Mouse (Mus musculus) neural tube, embryonic 13.5 days (tissue): ENCODE data around the gene Taf6. TPM values are rescaled to one million over a fixed set of nuclear protein-coding genes. Genes with fewer than 3 reads are reported as not detected.
A peak's percentile ranks its signal among the peaks of the same experiment; 100 is the strongest.
"Not testable (repeated sequence)": the region's sequence is repeated elsewhere in the genome, so short reads cannot be mapped to it uniquely, and the experiment has no call there.

Experiments used
- ATAC-seq: fragments of 200-750 bp; cut with Nextera tagmentation; 2 replicates; pipeline ENCODE4 v1.8.0; 2017; ENCODE audit warnings: low read depth, mild to moderate bottlenecking, moderate TSS enrichment, moderate library complexity
- H3K27ac ChIP-seq: fragments of 300-500 bp; sonication (generic); replicated peaks from 2 replicates; pipeline ENCODE4 v1.5.1; 2015; ENCODE audit warnings: moderate library complexity, mild to moderate bottlenecking, inconsistent platforms
- H3K27me3 ChIP-seq: fragments of 300-500 bp; sonication (generic); 2 replicates; pipeline ENCODE4 v1.6.1; 2015; ENCODE audit warnings: mild to moderate bottlenecking, inconsistent platforms
- H3K36me3 ChIP-seq: fragments of 300-500 bp; sonication (generic); 2 replicates; pipeline ENCODE4 v1.6.1; 2015; ENCODE audit warnings: mild to moderate bottlenecking, inconsistent platforms
- H3K4me1 ChIP-seq: fragments of 300-500 bp; sonication (generic); replicated peaks from 2 replicates; pipeline ENCODE4 v1.6.1; 2015; ENCODE audit warnings: inconsistent platforms
- H3K4me2 ChIP-seq: fragments of 300-500 bp; sonication (generic); 2 replicates; pipeline ENCODE4 v1.6.1; 2015; ENCODE audit warnings: inconsistent platforms, mild to moderate bottlenecking, moderate library complexity
- H3K4me3 ChIP-seq: fragments of 300-500 bp; sonication (generic); 2 replicates; pipeline ENCODE4 v1.5.1; 2015; ENCODE audit warnings: mild to moderate bottlenecking, inconsistent platforms
- H3K9ac ChIP-seq: fragments of 300-500 bp; sonication (generic); 2 replicates; pipeline ENCODE4 v1.6.1; 2015; ENCODE audit warnings: moderate library complexity, mild to moderate bottlenecking, inconsistent platforms
- H3K9me3 ChIP-seq: fragments of 300-500 bp; sonication (generic); 2 replicates; pipeline ENCODE4 v1.6.1; 2016; ENCODE audit warnings: inconsistent platforms
- WGBS: fragments of 180-500 bp; shearing (Covaris S2); methylation state at CpG from one replicate; pipeline ENCODE4 v1.1.7; 2015; 5-methylcytosine and 5-hydroxymethylcytosine counted together
- polyA plus RNA-seq: library from polyadenylated mRNA; unstranded; fragments of >200 nt; fragmentation: Nextera tagmentation; extraction: Ambion mirVana; gene quantifications from 2 replicates; pipeline ENCODE4 v1.2.1, GENCODE M21; 2015

Gene Taf6
- polyA plus RNA-seq, result 81.7 and 85.6 TPM in 2 replicates

DNA sequence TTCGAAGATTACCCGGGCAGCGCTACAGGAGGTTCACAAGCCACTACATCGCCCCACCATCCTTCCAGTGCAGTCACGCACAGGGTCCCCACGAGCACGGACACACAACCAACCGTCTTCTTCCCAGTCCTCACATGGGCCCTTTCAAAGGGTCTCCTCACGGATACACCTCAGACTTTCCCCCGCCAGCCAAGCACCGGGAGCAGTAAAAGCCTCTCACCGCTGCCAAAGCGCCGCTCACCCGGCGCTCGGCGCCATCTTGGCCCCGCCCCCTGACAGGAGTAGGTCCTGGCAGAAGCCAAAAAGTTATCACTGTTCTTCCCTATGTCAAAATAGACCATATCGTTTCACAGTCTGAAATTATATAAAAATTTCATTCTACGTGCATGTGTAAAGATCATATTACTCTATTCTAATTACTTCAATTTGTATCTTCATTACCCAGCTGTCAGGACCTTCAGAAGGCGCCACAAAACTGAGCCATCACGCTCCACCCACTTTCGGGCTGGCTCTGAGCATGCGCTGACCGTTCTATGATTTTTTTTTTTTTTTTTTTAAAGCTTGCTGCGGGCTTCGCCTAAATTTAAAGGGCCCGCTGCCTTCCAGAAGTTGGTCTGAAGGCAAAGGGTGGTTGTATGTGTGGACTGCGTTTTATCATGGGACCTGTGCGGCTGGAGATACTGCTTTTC, at the start of gene Taf6, which contains the start of gene Cnpy4:
Gene Taf6 (minus strand): TSS at position 502 of the 689 bp plus-strand sequence.
Gene Cnpy4 (plus strand): TSS at position 536 of the 689 bp plus-strand sequence.
- WGBS, result under 1% methylated on average over 31 of the region's 31 CpGs
- Histone ChIP-seq H3K4me1 (peaks cover 24% of the 10 kb centered on the region), H3K27ac (peak within 1 kb of the TSS; percentile 81), H3K36me3 (peaks cover 44% of the 10 kb centered on the region), H3K4me3 (peak within 1 kb of the TSS; percentile 81), H3K27me3 (no peaks in the 10 kb centered on the region), H3K9ac (peak within 1 kb of the TSS; percentile 88), H3K4me2 (peak within 1 kb of the TSS; percentile 80), H3K9me3 (no peaks in the 10 kb centered on the region)
- peak; percentile 83 for ATAC-seq

DNA sequence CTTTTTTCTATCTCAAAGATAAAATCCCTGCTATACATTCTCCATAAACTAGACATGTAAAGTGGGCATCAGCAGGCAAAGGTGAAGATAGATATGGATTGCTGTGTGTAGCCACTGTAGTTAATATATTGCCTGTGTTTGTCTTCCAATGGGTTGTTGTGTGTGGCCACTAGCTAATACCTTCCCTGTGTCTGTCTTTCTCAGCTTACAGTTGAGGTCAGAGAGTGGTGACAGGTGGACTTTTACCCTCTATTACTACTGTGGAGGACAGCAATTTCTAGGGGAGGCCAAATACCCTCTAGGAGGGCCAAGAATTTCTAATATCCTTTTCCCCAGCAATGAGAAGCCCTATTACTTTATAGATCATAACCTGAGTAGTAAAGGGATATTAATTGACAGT, 47.0 kb upstream of the Taf6 start:
- no peak overlapping the region for H3K4me2 ChIP-seq
- H3K4me1 ChIP-seq, result no peaks in the 10 kb centered on the region
- H3K36me3 ChIP-seq, result no peaks in the 10 kb centered on the region
- no peaks in the 10 kb centered on the region for H3K27me3 ChIP-seq
- ATAC-seq, result no peak
- H3K27ac ChIP-seq, result no peak overlapping the region
- H3K4me3 ChIP-seq, result no peak overlapping the region
- no peaks in the 10 kb centered on the region for H3K9me3 ChIP-seq
- H3K9ac ChIP-seq, result no peak overlapping the region

DNA sequence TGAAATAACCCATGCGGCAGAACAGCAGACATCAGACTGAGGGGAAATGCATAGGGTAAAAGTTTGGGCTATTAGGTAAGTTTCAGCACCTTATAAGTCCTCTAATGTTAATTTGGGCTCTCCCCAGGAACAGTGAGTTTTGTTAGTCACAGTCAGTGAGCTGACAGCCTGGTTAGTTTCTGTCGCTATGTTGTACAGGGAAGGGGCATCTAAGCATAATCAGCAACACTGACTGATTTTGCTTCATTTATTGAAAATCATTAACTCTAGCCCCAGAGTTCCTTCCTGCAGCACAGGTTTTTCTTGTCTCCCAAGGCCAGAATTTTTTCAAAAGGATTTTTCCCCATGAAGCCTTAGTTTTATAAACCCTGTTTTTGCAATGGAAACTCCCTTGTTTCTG, 46.5 kb upstream of the Taf6 start:
- Histone ChIP-seq H3K27ac (no peak overlapping the region), H3K4me2 (no peak overlapping the region), H3K4me3 (no peak overlapping the region), H3K4me1 (no peaks in the 10 kb centered on the region), H3K27me3 (no peaks in the 10 kb centered on the region), H3K9me3 (no peaks in the 10 kb centered on the region), H3K36me3 (no peaks in the 10 kb centered on the region), H3K9ac (no peak overlapping the region)
- WGBS, result 93% methylated on average over 2 of the region's 2 CpGs
- no peak for ATAC-seq

DNA sequence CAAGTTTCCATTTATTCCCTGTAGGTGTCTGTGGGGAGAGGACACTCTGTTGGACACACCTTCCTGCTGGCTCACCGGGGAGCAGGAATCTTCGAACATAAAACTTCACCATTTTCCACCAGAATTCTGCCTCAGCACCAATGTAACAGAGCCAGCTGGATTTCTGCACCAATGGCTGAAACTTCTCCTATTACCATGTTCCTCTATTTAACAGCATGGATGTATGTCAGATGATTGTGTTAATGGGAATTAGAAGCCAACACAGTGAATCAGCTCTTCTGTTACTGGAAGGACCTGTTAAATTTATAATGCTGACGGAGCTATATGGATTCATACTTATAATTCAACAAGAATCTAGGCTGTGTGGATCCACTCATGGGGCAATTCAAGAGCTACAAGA, 42.3 kb upstream of the Taf6 start:
- Histone ChIP-seq H3K9me3 (no peaks in the 10 kb centered on the region), H3K27me3 (no peaks in the 10 kb centered on the region), H3K36me3 (no peaks in the 10 kb centered on the region), H3K27ac (no peak overlapping the region), H3K9ac (no peak overlapping the region), H3K4me2 (no peak overlapping the region), H3K4me3 (no peak overlapping the region), H3K4me1 (no peaks in the 10 kb centered on the region)
- whole genome bisulfite sequencing, result 93% methylated on average over 3 of the region's 3 CpGs
- no peak for ATAC-seq

DNA sequence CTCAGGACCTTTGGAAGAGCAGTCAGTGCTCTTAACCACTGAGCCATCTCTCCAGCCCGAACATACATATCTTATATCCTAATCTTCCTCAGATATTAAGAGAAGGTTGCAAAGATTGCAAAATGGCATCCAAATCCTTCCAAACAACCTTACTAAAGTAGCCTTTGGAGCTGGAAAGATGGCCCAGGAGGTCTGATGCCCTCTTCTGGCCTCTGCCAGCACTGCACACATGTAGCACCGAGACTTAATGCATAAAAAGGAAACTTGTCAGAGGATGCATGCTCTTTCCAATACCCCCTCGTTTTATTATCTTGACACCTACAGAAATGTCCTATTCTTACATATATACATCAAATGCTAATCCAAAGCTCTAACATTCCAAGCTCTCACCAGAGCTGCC, 40.8 kb upstream of the Taf6 start:
- Histone ChIP-seq H3K27ac (no peak overlapping the region), H3K4me1 (no peaks in the 10 kb centered on the region), H3K4me2 (no peak overlapping the region), H3K27me3 (no peaks in the 10 kb centered on the region), H3K36me3 (no peaks in the 10 kb centered on the region), H3K9ac (no peak overlapping the region), H3K9me3 (no peaks in the 10 kb centered on the region), H3K4me3 (no peak overlapping the region)
- ATAC-seq, result no peak
- WGBS, result 55% methylated on average over 3 of the region's 3 CpGs

DNA sequence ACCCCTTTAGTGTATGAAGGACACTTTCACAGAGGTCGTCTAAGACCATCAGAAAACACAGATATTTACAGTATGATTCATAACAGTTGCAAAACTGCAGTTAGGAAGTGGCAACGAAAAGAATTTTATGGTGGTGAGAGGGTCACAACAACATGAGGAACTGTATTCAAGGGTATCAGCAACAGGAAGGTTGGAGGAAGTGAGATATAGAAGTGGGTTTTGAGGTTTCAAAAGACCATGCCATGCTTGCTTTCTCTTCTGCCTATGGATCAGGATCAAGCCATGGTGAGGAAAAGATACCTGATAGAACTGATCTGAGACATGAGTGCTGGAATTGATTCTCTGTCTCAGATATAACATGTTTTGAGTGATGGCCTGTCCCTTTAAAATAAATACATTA, 40.1 kb upstream of the Taf6 start:
- WGBS, result 87% methylated on average over 2 of the region's 2 CpGs
- Histone ChIP-seq H3K36me3 (no peaks in the 10 kb centered on the region), H3K9ac (no peak overlapping the region), H3K4me2 (no peak overlapping the region), H3K4me3 (no peak overlapping the region), H3K27me3 (no peaks in the 10 kb centered on the region), H3K27ac (no peak overlapping the region), H3K9me3 (no peaks in the 10 kb centered on the region), H3K4me1 (no peaks in the 10 kb centered on the region)
- ATAC-seq, result no peak

DNA sequence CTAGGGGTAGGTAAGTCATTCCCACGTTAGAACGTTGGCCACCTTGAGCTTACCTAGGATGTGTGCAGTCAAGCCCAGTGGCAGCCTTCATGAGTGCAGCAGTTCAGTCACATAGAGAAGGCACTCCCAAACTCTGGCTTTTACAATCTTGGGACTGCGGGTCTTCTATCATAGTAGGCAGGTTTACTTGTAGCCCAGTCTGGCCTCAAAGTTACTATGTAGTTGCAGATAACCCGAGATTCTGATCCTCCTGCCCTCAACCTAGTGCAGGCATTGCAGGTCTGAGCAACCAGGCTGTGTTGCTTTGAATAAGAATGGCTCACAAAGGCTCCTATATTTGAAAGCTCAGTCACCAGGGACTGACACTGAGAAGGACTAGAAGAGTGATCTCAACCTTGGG, 39.2 kb upstream of the Taf6 start:
- no peak for ATAC-seq
- H3K27me3 ChIP-seq, result no peaks in the 10 kb centered on the region
- H3K4me3 ChIP-seq, result no peak overlapping the region
- no peaks in the 10 kb centered on the region for H3K9me3 ChIP-seq
- H3K36me3 ChIP-seq, result no peaks in the 10 kb centered on the region
- WGBS, result 71% methylated on average over 4 of the region's 4 CpGs
- no peak overlapping the region for H3K9ac ChIP-seq
- H3K4me1 ChIP-seq, result no peaks in the 10 kb centered on the region
- no peak overlapping the region for H3K4me2 ChIP-seq
- no peak overlapping the region for H3K27ac ChIP-seq

DNA sequence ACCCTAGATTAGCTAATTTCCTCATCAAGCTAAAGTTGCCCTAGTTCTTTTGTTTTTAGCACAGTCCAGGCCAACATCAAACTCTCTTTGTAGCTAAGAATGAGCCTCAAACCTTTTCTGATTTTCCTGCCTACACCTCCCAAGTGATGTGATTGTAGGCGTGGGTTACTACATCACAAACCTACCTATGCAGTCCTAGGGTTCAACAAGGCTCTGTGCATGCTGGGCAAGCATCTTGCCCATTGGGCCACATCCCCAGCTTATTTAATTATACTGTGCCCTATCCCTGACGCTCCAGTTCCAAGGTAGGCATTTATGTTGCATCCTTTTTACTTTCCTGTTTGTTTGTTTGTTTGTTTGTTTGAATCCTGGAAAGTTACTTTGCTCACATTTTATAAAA, 38.4 kb upstream of the Taf6 start, which contains the start of gene Nxpe5:
Gene Nxpe5 (plus strand): TSS at position 199 of the 400 bp plus-strand sequence.
- Histone ChIP-seq H3K9me3 (no peaks in the 10 kb centered on the region), H3K4me2 (no peak within 1 kb of the TSS), H3K9ac (no peak within 1 kb of the TSS), H3K27me3 (no peaks in the 10 kb centered on the region), H3K36me3 (no peaks in the 10 kb centered on the region), H3K4me3 (no peak within 1 kb of the TSS), H3K27ac (no peak within 1 kb of the TSS), H3K4me1 (no peaks in the 10 kb centered on the region)
- 65% methylated on average over 2 of the region's 2 CpGs for WGBS
- no peak for ATAC-seq

DNA sequence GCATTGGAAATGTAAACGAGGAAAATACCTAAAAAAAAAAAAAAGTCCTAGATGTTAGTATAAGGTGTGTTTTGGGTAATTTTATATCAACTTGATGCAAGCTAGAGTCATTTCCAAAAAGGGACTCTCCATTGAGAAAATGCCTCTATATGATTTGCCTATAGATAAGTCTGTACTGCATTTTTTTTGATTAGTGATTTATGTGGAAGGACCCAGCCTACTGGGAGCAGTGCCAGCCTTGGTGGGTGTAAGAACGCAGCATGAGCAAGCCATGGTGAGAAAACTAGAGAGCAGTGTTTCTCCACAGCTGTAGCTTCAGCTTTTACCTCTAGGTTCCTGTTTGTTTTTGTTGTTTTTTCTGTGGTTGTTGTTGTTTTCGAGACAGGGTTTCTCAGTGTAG, 36.0 kb upstream of the Taf6 start:
- WGBS, result 62% methylated on average over 3 of the region's 3 CpGs
- Histone ChIP-seq H3K4me1 (no peaks in the 10 kb centered on the region), H3K4me2 (no peak overlapping the region), H3K27me3 (no peaks in the 10 kb centered on the region), H3K9me3 (no peaks in the 10 kb centered on the region), H3K36me3 (no peaks in the 10 kb centered on the region), H3K9ac (no peak overlapping the region), H3K27ac (no peak overlapping the region), H3K4me3 (no peak overlapping the region)
- ATAC-seq, result no peak

DNA sequence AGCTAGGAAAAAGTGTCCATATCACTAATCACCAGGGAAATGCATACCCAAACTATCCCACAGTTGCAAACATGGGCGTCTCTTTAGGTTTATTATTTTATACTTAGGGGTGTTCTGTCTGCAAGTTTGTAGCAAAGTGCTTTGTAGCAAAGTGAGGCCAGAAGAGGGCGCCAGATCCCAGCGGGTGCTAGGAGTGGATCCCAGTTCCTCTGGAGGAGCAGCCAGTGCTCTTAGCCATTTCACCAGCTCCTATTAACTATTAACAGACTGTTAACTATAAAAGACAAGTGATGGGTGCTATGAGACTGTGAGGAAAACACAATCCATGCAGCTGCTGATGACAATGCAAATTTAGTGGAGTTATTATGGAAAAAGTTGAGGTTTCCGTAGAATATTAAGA, 34.9 kb upstream of the Taf6 start:
- WGBS, result 25% methylated on average over 4 of the region's 4 CpGs
- Histone ChIP-seq H3K9ac (no peak overlapping the region), H3K27ac (no peak overlapping the region), H3K27me3 (no peaks in the 10 kb centered on the region), H3K4me1 (no peaks in the 10 kb centered on the region), H3K4me3 (no peak overlapping the region), H3K36me3 (no peaks in the 10 kb centered on the region), H3K4me2 (no peak overlapping the region), H3K9me3 (no peaks in the 10 kb centered on the region)
- ATAC-seq, result no peak

DNA sequence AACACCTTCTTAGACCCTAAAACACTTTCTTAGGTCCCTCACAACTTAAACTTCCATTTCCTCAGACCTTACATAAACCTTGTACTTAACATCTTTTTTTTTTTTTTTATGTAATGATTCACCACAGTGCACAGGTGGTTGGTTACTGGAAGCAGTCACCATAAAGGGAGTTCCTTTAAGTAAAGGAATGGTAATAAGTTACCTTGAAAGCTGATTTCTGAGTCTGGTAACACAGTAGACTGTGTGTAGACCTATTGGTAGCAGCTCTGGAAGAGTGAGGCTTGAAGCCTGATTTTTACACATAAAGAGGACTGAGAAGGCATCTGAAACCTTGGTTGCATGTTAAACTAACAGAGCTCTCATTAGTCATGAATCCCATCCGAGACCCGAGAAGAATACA, 32.6 kb upstream of the Taf6 start:
- H3K4me3 ChIP-seq, result no peak overlapping the region
- ATAC-seq, result no peak
- H3K36me3 ChIP-seq, result no peaks in the 10 kb centered on the region
- no peak overlapping the region for H3K9ac ChIP-seq
- no peak overlapping the region for H3K27ac ChIP-seq
- H3K9me3 ChIP-seq, result peaks cover 8% of the 10 kb centered on the region; the same call in 1 of the 2 replicates
- no peak overlapping the region for H3K4me2 ChIP-seq
- no peaks in the 10 kb centered on the region for H3K27me3 ChIP-seq
- WGBS, result 83% methylated on average over 2 of the region's 2 CpGs
- H3K4me1 ChIP-seq, result no peaks in the 10 kb centered on the region

DNA sequence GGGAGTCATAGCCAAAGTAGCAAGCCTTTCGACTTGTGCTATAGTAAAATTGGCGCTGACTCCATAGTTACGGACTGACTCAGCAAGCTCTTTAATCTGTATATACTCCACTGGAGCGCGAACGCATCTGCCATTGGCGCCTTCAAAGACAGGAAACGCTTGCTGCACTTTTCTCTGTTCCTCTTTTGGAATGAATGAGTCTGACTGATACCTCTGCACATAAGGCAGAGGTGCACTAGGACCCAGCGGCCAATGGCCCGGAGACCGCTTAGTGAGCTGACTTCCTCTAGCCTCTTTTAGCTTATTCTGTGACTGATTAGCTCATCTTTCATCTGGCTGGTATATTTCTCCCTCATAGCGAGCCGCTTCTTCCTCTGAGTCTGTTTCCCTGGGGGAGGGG, 29.4 kb upstream of the Taf6 start:
- not testable (repeated sequence) for H3K9ac ChIP-seq, H3K4me1 ChIP-seq, H3K4me3 ChIP-seq, H3K27ac ChIP-seq, ATAC-seq, H3K4me2 ChIP-seq, H3K36me3 ChIP-seq, H3K27me3 ChIP-seq
- H3K9me3 ChIP-seq, result peaks cover 13% of the 10 kb centered on the region
- 92% methylated on average over 13 of the region's 13 CpGs for WGBS

DNA sequence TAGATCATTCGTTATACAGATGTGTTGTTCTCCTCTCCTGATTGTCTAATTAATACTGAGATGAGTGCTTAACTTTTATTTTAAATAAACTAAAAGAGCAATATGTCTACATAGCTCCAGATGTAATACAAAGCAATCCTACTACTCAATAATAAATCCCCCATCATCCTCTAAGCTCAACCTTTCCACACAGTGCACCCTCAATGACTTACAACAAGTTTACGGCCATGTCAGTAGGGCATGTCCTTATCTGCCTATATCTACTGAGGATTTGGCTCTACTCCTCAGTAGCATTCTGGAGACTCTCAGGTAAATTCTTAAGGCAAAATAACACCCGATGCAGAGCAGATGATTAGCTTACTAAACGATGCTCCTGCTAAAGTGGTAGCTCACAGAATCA, 20.6 kb upstream of the Taf6 start:
- H3K27ac ChIP-seq, result no peak overlapping the region
- H3K4me2 ChIP-seq, result no peak overlapping the region
- no peak for ATAC-seq
- H3K27me3 ChIP-seq, result no peaks in the 10 kb centered on the region
- H3K9ac ChIP-seq, result no peak overlapping the region
- no peaks in the 10 kb centered on the region for H3K4me1 ChIP-seq
- 83% methylated on average over 4 of the region's 4 CpGs for WGBS
- no peaks in the 10 kb centered on the region for H3K36me3 ChIP-seq
- peaks cover 13% of the 10 kb centered on the region for H3K9me3 ChIP-seq
- no peak overlapping the region for H3K4me3 ChIP-seq
